Mouse (Mus musculus): ENCODE results near the gene Necap2. TPM values are rescaled to one million over a fixed set of nuclear protein-coding genes. Genes with fewer than 3 reads are reported as not detected.

Necap2 gene
- polyA plus RNA-seq, 1 experiment from 2014 or later: 87.6 TPM

DNA sequence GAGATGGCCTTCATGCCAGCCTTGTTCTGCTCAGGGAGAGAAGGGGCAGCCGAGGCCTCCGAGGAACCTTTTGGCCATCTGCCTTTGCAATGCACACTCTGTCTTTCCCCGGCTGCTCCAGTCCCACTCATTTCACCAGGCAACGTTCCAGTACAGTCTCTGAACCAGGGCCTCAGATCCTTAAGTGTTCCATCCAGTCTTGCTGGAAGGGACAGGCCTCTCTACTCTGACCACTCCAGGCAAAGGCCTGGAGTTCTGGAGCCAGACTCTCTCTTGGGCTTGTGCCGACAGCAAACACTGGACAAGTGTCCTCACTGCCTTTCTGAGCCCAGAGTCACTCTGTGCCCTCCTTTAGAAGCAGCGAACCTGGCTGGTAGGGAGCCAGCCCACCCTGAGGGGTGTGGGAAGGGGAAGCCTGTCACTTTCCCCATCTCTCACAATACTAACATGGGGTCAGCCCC is 36.4 kb upstream of the Necap2 start:
- DNase-seq (ENCODE audit: low spot score): no peak
- no peak overlapping the region for H3K4me2 ChIP-seq (ENCODE audit: low read length)
- H3K36me3 ChIP-seq (ENCODE audit: insufficient read depth, low read length): peaks cover 52% of the 10 kb centered on the region
- H3K4me3 ChIP-seq (replicated peaks; ENCODE audit: low read depth, low read length): no peak overlapping the region
- no peaks in the 10 kb centered on the region for H3K9me3 ChIP-seq (replicated peaks; ENCODE audit: low read length)
- ATAC-seq (replicated peaks; ENCODE audit: low FRiP score, low read depth): no peak
- H3K4me1 ChIP-seq (replicated peaks; ENCODE audit: insufficient read depth, low read length): no peaks in the 10 kb centered on the region
- 0 out of 2 replicates have a peak overlapping the region, but pooled peaks have one; percentile 8 for H3K27ac ChIP-seq
- 88% methylated on average over 6 of the region's 6 CpGs for WGBS
- no peak for TF ChIP-seq CTCF (IDR thresholded peaks at IDR 0.05; ENCODE audit: low read depth)
- 0 out of 2 replicates have a peak overlapping the region, but pooled peaks have one; percentile 13 for H3K9ac ChIP-seq (ENCODE audit: low read depth, low read length)
- H3K27me3 ChIP-seq (ENCODE audit: insufficient read depth, low read length): no peaks in the 10 kb centered on the region

- Histone ChIP-seq H3K9me3 (replicated peaks; ENCODE audit: low read length) (no peaks in the 10 kb centered on the region), H3K4me1 (replicated peaks; ENCODE audit: insufficient read depth, low read length) (no peaks in the 10 kb centered on the region), H3K27ac (no peak overlapping the region), H3K27me3 (ENCODE audit: insufficient read depth, low read length) (no peaks in the 10 kb centered on the region), H3K36me3 (ENCODE audit: insufficient read depth, low read length) (peaks cover 52% of the 10 kb centered on the region), H3K9ac (ENCODE audit: low read depth, low read length) (no peak overlapping the region), H3K4me2 (ENCODE audit: low read length) (no peak overlapping the region), H3K4me3 (replicated peaks; ENCODE audit: low read depth, low read length) (no peak overlapping the region)
- DNase-seq (ENCODE audit: low spot score): no peak
- TF ChIP-seq CTCF (IDR thresholded peaks at IDR 0.05; ENCODE audit: low read depth): 0 out of 2 replicates have a peak, but pooled peaks have one; percentile 2
- ATAC-seq (replicated peaks; ENCODE audit: low FRiP score, low read depth): no peak
- 70% methylated on average over 7 of the region's 7 CpGs for WGBS
Observed at GRCm38 (mm10) chr4:141113831-141114230, 35.7 kb upstream of the Necap2 start.

- H3K27me3 ChIP-seq (ENCODE audit: insufficient read depth, low read length): no peaks in the 10 kb centered on the region
- peak; percentile 67 for DNase-seq (ENCODE audit: low spot score)
- H3K9ac ChIP-seq (ENCODE audit: low read depth, low read length): no peak overlapping the region
- 0 out of 2 replicates have a peak, but pooled peaks cover 15% of the 10 kb centered on the region for H3K36me3 ChIP-seq (ENCODE audit: insufficient read depth, low read length)
- no peak overlapping the region for H3K4me3 ChIP-seq (replicated peaks; ENCODE audit: low read depth, low read length)
- TF ChIP-seq CTCF (IDR thresholded peaks at IDR 0.05; ENCODE audit: low read depth): no peak
- ATAC-seq (replicated peaks; ENCODE audit: low FRiP score, low read depth): no peak
- 33% methylated on average over 10 of the region's 10 CpGs for WGBS
- no peak overlapping the region for H3K27ac ChIP-seq
- no peaks in the 10 kb centered on the region for H3K9me3 ChIP-seq (replicated peaks; ENCODE audit: low read length)
- H3K4me1 ChIP-seq (replicated peaks; ENCODE audit: insufficient read depth, low read length): no peaks in the 10 kb centered on the region
- no peak overlapping the region for H3K4me2 ChIP-seq (ENCODE audit: low read length)
Observed at GRCm38 (mm10) chr4:141108196-141108732, 30.1 kb upstream of the Necap2 start.

- H3K27me3 ChIP-seq (ENCODE audit: insufficient read depth, low read length): no peaks in the 10 kb centered on the region
- no peak for ATAC-seq (replicated peaks; ENCODE audit: low FRiP score, low read depth)
- 0 out of 2 replicates have a peak, but pooled peaks cover 6% of the 10 kb centered on the region for H3K36me3 ChIP-seq (ENCODE audit: insufficient read depth, low read length)
- no peaks in the 10 kb centered on the region for H3K4me1 ChIP-seq (replicated peaks; ENCODE audit: insufficient read depth, low read length)
- H3K9ac ChIP-seq (ENCODE audit: low read depth, low read length): no peak overlapping the region
- H3K9me3 ChIP-seq (replicated peaks; ENCODE audit: low read length): no peaks in the 10 kb centered on the region
- H3K27ac ChIP-seq: no peak overlapping the region
- no peak for DNase-seq (ENCODE audit: low spot score)
- no peak overlapping the region for H3K4me2 ChIP-seq (ENCODE audit: low read length)
- WGBS: 69% methylated on average over 16 of the region's 16 CpGs
- no peak overlapping the region for H3K4me3 ChIP-seq (replicated peaks; ENCODE audit: low read depth, low read length)
- TF ChIP-seq CTCF (IDR thresholded peaks at IDR 0.05; ENCODE audit: low read depth): no peak
Observed at GRCm38 (mm10) chr4:141106526-141107183, 28.5 kb upstream of the Necap2 start.

- whole genome bisulfite sequencing: 71% methylated on average over 6 of the region's 6 CpGs
- Histone ChIP-seq H3K4me2 (ENCODE audit: low read length) (no peak overlapping the region), H3K36me3 (ENCODE audit: insufficient read depth, low read length) (no peaks in the 10 kb centered on the region), H3K9ac (ENCODE audit: low read depth, low read length) (no peak overlapping the region), H3K27ac (no peak overlapping the region), H3K27me3 (ENCODE audit: insufficient read depth, low read length) (no peaks in the 10 kb centered on the region), H3K4me3 (replicated peaks; ENCODE audit: low read depth, low read length) (no peak overlapping the region), H3K4me1 (replicated peaks; ENCODE audit: insufficient read depth, low read length) (no peaks in the 10 kb centered on the region), H3K9me3 (replicated peaks; ENCODE audit: low read length) (no peaks in the 10 kb centered on the region)
- peak; percentile 69 for TF ChIP-seq CTCF (IDR thresholded peaks at IDR 0.05; ENCODE audit: low read depth)
- peak; percentile 43 for DNase-seq (ENCODE audit: low spot score)
- no peak for ATAC-seq (replicated peaks; ENCODE audit: low FRiP score, low read depth)
Observed at GRCm38 (mm10) chr4:141101855-141102254, 23.7 kb upstream of the Necap2 start.

DNA sequence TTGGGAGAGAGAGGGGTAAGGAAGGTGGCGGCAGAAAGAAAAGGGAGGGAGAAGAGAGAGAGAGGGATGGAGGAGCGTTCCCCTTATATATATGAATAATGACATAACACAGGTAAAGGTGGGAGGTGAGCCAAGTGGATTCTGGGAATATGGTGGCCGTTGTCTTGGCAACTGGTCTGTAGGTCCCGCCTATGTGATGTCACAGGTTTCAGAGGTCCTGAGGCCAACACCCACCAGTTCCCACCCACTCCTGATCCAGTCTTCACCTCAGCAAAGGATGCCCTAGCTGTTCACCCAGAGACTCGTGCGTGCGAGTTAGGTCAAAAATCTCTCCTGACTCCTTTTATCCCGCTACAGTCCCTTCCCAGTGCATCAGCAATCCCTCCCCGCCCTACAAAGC is 23.1 kb upstream of the Necap2 start:
- no peaks in the 10 kb centered on the region for H3K9me3 ChIP-seq (replicated peaks; ENCODE audit: low read length)
- H3K4me1 ChIP-seq (replicated peaks; ENCODE audit: insufficient read depth, low read length): no peaks in the 10 kb centered on the region
- H3K36me3 ChIP-seq (ENCODE audit: insufficient read depth, low read length): no peaks in the 10 kb centered on the region
- ATAC-seq (replicated peaks; ENCODE audit: low FRiP score, low read depth) (no peak), DNase-seq (ENCODE audit: low spot score) (no peak)
- no peaks in the 10 kb centered on the region for H3K27me3 ChIP-seq (ENCODE audit: insufficient read depth, low read length)
- no peak overlapping the region for H3K9ac ChIP-seq (ENCODE audit: low read depth, low read length)
- H3K4me3 ChIP-seq (replicated peaks; ENCODE audit: low read depth, low read length): no peak overlapping the region
- 92% methylated on average over 9 of the region's 9 CpGs for WGBS
- TF ChIP-seq CTCF (IDR thresholded peaks at IDR 0.05; ENCODE audit: low read depth): no peak
- no peak overlapping the region for H3K27ac ChIP-seq
- no peak overlapping the region for H3K4me2 ChIP-seq (ENCODE audit: low read length)

Data from kidney, postnatal 0 days (tissue).